Mouse (Mus musculus): ENCODE results near the gene Nacc1. TPM values are rescaled to one million over a fixed set of nuclear protein-coding genes. Genes with fewer than 3 reads are reported as not detected.
A peak's percentile ranks its signal among the peaks of the same experiment; 100 is the strongest.

Gene Nacc1
- polyA plus RNA-seq, 1 experiment, result 104 TPM

DNA sequence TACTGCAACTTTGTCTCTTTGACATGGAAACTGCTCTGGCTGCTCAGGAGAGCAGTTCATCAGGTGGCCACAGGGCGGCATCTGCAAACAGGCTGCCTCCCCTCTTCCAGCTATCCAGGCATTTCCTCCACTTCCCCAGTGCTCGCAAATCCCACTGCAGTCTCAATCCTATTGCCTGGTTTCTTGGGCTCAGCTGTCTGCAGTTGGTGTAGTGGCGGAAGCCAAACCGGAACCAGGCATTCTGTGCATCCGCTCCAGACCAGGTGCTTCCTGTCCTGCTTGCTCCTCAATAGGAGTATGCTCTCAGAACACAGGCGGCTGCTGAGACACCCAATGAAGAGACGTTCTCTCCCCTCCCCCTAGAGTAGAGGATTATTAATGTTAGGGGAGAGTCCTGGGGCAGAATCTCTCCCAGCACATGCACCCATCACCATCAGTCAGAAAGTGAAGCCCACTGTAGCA lies 12.2 kb upstream of the Nacc1 start:
- TF ChIP-seq CTCF (IDR thresholded peaks at IDR 0.05; ENCODE audit: extremely low read depth, insufficient read length, insufficient replicate concordance, low read depth, low read length), result peak; percentile 73; the same call in 1 of the 2 replicates
- TF ChIP-seq POLR2A (IDR thresholded peaks at IDR 0.05; ENCODE audit: low read depth, low read length), result no peak
- Histone ChIP-seq H3K4me3 (ENCODE audit: low read depth, low read length) (no peak overlapping the region), H3K4me1 (ENCODE audit: control insufficient read depth, insufficient read depth, insufficient read length, low read length) (peaks cover 12% of the 10 kb centered on the region; the same call in 1 of the 2 replicates), H3K27ac (ENCODE audit: insufficient read depth, low read depth, low read length) (peak overlapping the region; percentile 31; the same call in 1 of the 2 replicates), H3K36me3 (ENCODE audit: control insufficient read depth, insufficient read depth, low read length) (peaks cover 26% of the 10 kb centered on the region), H3K27me3 (ENCODE audit: control insufficient read depth, insufficient read depth, low read length) (peaks cover 5% of the 10 kb centered on the region; the same call in 1 of the 2 replicates)
- WGBS, result 61% methylated on average over 7 of the region's 7 CpGs

GRCm38 (mm10) chr8:84698929-84699401 lies 11.3 kb upstream of the Nacc1 start:
- Histone ChIP-seq H3K4me1 (ENCODE audit: control insufficient read depth, insufficient read depth, insufficient read length, low read length) (peaks cover 10% of the 10 kb centered on the region; the same call in 1 of the 2 replicates), H3K27me3 (ENCODE audit: control insufficient read depth, insufficient read depth, low read length) (no peaks in the 10 kb centered on the region), H3K36me3 (ENCODE audit: control insufficient read depth, insufficient read depth, low read length) (peaks cover 28% of the 10 kb centered on the region), H3K27ac (ENCODE audit: insufficient read depth, low read depth, low read length) (peak overlapping the region; percentile 8; the same call in 1 of the 2 replicates), H3K4me3 (ENCODE audit: low read depth, low read length) (no peak overlapping the region)
- 76% methylated on average over 9 of the region's 9 CpGs for WGBS
- TF ChIP-seq CTCF (IDR thresholded peaks at IDR 0.05; ENCODE audit: extremely low read depth, insufficient read length, insufficient replicate concordance, low read depth, low read length) (no peak), POLR2A (IDR thresholded peaks at IDR 0.05; ENCODE audit: low read depth, low read length) (no peak)

DNA sequence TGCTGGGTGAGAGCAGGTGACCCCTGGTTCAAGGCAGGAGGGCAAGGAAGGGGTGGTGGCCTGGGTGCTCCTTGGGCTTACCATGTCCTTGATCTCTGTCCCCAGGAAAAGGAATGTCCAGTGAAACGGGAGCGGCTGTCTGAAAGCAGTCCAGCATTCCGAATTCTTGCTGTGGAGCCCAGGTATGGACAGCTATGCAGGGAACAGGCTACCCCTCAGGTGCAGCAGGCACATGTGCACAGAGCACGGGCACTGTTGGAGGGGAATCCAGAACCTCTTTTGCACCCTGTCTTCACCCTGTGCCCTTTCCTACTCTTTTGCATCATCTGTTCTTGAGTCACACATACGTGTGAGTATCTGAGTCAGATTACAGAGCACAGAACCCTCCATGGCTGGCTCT lies 10.6 kb upstream of the Nacc1 start:
- Histone ChIP-seq H3K36me3 (ENCODE audit: control insufficient read depth, insufficient read depth, low read length) (peaks cover 34% of the 10 kb centered on the region), H3K4me3 (ENCODE audit: low read depth, low read length) (no peak overlapping the region), H3K4me1 (ENCODE audit: control insufficient read depth, insufficient read depth, insufficient read length, low read length) (0 out of 2 replicates have a peak, but pooled peaks cover 6% of the 10 kb centered on the region), H3K27me3 (ENCODE audit: control insufficient read depth, insufficient read depth, low read length) (no peaks in the 10 kb centered on the region), H3K27ac (ENCODE audit: insufficient read depth, low read depth, low read length) (no peak overlapping the region)
- TF ChIP-seq POLR2A (IDR thresholded peaks at IDR 0.05; ENCODE audit: low read depth, low read length) (no peak), CTCF (IDR thresholded peaks at IDR 0.05; ENCODE audit: extremely low read depth, insufficient read length, insufficient replicate concordance, low read depth, low read length) (no peak)
- 90% methylated on average over 5 of the region's 5 CpGs for WGBS

DNA sequence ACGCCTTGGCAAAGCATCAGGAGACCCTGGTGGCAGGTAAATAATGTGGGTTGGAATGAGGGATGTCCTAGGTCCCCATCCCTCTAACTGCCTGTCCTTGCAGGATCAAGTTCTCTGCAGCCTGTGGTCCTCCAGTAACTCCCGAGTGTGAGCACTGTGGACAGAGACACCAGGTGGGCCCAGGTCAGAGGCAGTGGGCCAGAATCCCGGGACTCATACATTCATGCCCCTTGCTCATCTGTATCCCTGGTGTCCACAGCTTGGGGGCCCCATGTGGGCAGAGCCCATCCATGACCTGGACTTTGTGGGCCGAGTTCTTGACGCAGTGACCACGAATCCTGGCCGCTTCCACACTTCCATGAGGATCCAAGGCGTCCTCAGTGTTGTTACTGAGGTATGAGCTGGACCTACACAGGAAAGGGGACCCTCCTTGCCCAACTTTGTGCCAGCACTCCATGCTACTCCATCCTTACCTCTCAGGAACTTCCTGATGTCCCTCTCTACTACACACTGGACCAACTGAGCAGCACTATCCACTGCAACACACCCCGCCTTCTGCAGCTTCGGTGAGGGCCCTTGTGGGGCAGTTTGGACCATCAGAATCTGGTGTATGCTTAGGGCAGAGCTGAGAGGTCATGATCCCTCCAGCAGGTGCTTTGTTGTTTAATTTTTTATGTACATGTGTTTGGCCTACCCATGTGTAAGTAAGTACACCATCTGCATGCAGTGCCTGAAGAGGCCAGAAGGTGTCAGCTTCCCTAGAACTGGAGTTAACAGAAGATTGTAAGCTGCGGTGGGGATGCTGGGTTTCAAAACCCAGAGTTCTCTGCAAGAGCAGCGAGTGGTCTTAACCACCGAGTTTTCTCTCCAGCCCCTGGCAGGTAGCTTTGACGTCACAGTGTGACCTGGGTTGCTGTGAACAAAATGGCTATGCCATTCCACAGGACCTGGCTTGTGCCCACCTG lies 9.8 kb upstream of the Nacc1 start:
- 90% methylated on average over 14 of the region's 14 CpGs for WGBS
- Histone ChIP-seq H3K4me1 (ENCODE audit: control insufficient read depth, insufficient read depth, insufficient read length, low read length) (0 out of 2 replicates have a peak, but pooled peaks cover 2% of the 10 kb centered on the region), H3K36me3 (ENCODE audit: control insufficient read depth, insufficient read depth, low read length) (peaks cover 36% of the 10 kb centered on the region), H3K27me3 (ENCODE audit: control insufficient read depth, insufficient read depth, low read length) (no peaks in the 10 kb centered on the region), H3K27ac (ENCODE audit: insufficient read depth, low read depth, low read length) (no peak overlapping the region), H3K4me3 (ENCODE audit: low read depth, low read length) (no peak overlapping the region)
- peak; percentile 9; the same call in 1 of the 2 replicates for TF ChIP-seq CTCF (IDR thresholded peaks at IDR 0.05; ENCODE audit: extremely low read depth, insufficient read length, insufficient replicate concordance, low read depth, low read length)
- no peak for TF ChIP-seq POLR2A (IDR thresholded peaks at IDR 0.05; ENCODE audit: low read depth, low read length)

DNA sequence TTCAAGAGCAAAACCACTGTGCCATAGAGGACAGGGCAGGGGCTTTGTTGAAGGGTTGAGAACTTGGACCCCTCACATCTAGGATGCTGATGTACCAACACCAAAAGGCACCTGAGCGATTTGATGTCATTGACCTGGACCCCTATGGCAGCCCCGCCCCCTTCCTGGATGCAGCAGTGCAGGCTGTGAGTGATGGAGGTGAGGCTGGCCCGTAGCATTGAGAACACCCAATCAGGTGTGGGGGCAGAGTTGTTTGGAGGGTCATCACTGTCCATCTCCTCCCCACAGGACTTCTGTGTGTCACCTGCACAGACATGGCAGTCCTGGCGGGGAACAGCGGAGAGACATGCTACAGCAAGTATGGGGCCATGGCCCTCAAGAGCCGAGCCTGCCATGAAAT lies 7.5 kb upstream of the Nacc1 start:
- H3K27ac ChIP-seq (ENCODE audit: insufficient read depth, low read depth, low read length), result no peak overlapping the region
- 88% methylated on average over 6 of the region's 6 CpGs for WGBS
- no peaks in the 10 kb centered on the region for H3K27me3 ChIP-seq (ENCODE audit: control insufficient read depth, insufficient read depth, low read length)
- 0 out of 2 replicates have a peak, but pooled peaks cover 2% of the 10 kb centered on the region for H3K4me1 ChIP-seq (ENCODE audit: control insufficient read depth, insufficient read depth, insufficient read length, low read length)
- peaks cover 43% of the 10 kb centered on the region for H3K36me3 ChIP-seq (ENCODE audit: control insufficient read depth, insufficient read depth, low read length)
- H3K4me3 ChIP-seq (ENCODE audit: low read depth, low read length), result no peak overlapping the region
- TF ChIP-seq CTCF (IDR thresholded peaks at IDR 0.05; ENCODE audit: extremely low read depth, insufficient read length, insufficient replicate concordance, low read depth, low read length), result no peak
- no peak for TF ChIP-seq POLR2A (IDR thresholded peaks at IDR 0.05; ENCODE audit: low read depth, low read length)

DNA sequence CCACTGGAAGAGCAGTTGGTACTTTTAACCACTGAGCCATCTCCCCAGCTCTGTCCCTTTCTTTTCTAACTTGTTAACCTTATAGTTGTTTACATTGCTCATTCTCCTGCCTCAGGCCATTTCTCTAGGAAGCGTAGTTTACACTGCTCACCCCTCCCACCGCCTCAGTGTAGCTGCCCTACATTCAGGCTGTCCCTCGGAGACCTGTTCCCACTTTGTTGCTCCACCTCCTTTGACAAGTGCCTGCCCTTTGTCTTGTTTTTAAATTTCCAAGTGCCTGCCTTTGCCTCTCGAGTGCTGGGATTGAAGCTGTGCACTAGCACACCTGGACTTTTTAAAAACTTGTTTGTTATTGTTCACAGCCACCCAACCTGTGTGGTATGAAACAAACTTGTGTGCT lies 5.7 kb upstream of the Nacc1 start:
- Histone ChIP-seq H3K27me3 (ENCODE audit: control insufficient read depth, insufficient read depth, low read length) (no peaks in the 10 kb centered on the region), H3K4me3 (ENCODE audit: low read depth, low read length) (no peak overlapping the region), H3K36me3 (ENCODE audit: control insufficient read depth, insufficient read depth, low read length) (peaks cover 36% of the 10 kb centered on the region), H3K27ac (ENCODE audit: insufficient read depth, low read depth, low read length) (no peak overlapping the region), H3K4me1 (ENCODE audit: control insufficient read depth, insufficient read depth, insufficient read length, low read length) (peaks cover 5% of the 10 kb centered on the region)
- 82% methylated on average over 4 of the region's 4 CpGs for WGBS
- no peak for TF ChIP-seq POLR2A (IDR thresholded peaks at IDR 0.05; ENCODE audit: low read depth, low read length)
- TF ChIP-seq CTCF (IDR thresholded peaks at IDR 0.05; ENCODE audit: extremely low read depth, insufficient read length, insufficient replicate concordance, low read depth, low read length), result no peak

Measured in small intestine, adult 2 months (tissue).